Mouse (Mus musculus) heart, postnatal 0 days (tissue): ENCODE data around the gene Tmod2. TPM values are rescaled to one million over a fixed set of nuclear protein-coding genes. Genes with fewer than 3 reads are reported as not detected.
"Not testable (repeated sequence)": the region's sequence is repeated elsewhere in the genome, so short reads cannot be mapped to it uniquely, and the experiment has no call there.

Experiments
- ATAC-seq: fragments of 200-750 bp; cut with Nextera tagmentation; 2 replicates; pipeline ENCODE4 v1.8.0; 2017; ENCODE audit warnings: low read depth, moderate number of reproducible peaks, moderate library complexity; ENCODE audit not compliant: insufficient read depth
- DNase-seq: peaks from one replicate; pipeline ENCODE4 v3.0.0-alpha.2; 2016; ENCODE audit warnings: low spot score
- H3K27ac ChIP-seq: fragments of 300-500 bp; sonication (generic); 2 replicates; pipeline ENCODE4 v1.5.1; 2014; ENCODE audit warnings: low read depth, mild to moderate bottlenecking
- H3K27me3 ChIP-seq: fragments of 300-500 bp; sonication (generic); 2 replicates; pipeline ENCODE4 v1.6.1; 2014; ENCODE audit warnings: low read length, mixed read lengths; ENCODE audit not compliant: control insufficient read depth, insufficient read depth
- H3K36me3 ChIP-seq: fragments of 300-500 bp; sonication (generic); replicated peaks from 2 replicates; pipeline ENCODE4 v1.6.1; 2014; ENCODE audit warnings: low read length, mixed read lengths; ENCODE audit not compliant: control insufficient read depth, insufficient read depth
- H3K4me1 ChIP-seq: fragments of 300-500 bp; sonication (generic); 2 replicates; pipeline ENCODE4 v1.6.1; 2014; ENCODE audit warnings: antibody characterized with exemption; ENCODE audit not compliant: control insufficient read depth, insufficient read depth
- H3K4me2 ChIP-seq: fragments of 300-500 bp; sonication (generic); 2 replicates; pipeline ENCODE4 v1.6.1; 2014; ENCODE audit warnings: low read depth, mild to moderate bottlenecking, low read length, moderate library complexity
- H3K4me3 ChIP-seq: fragments of 300-500 bp; sonication (generic); 2 replicates; pipeline ENCODE4 v1.5.1; 2014; ENCODE audit warnings: low read depth, low read length
- H3K9ac ChIP-seq: fragments of 300-500 bp; sonication (generic); replicated peaks from 2 replicates; pipeline ENCODE4 v1.6.1; 2014; ENCODE audit warnings: low read depth, low read length, mixed read lengths
- H3K9me3 ChIP-seq: fragments of 300-500 bp; sonication (generic); replicated peaks from 2 replicates; pipeline ENCODE4 v1.6.1; 2016; ENCODE audit warnings: low read length; ENCODE audit not compliant: control insufficient read depth
- CTCF ChIP-seq: IDR thresholded peaks from 2 replicates; pipeline ENCODE4 v1.5.1; 2016; ENCODE audit warnings: antibody characterized with exemption, control low read depth, low read depth
- EP300 ChIP-seq: IDR thresholded peaks from 2 replicates; pipeline ENCODE4 v1.6.1; 2016; ENCODE audit warnings: antibody characterized with exemption, low read depth
- WGBS: fragments of 180-500 bp; shearing (Covaris S2); extraction: QIAGEN DNeasy Blood & Tissue Kit; methylation state at CpG from one replicate; pipeline ENCODE4 v1.1.7; 2014; 5-methylcytosine and 5-hydroxymethylcytosine counted together
- polyA plus RNA-seq: library from polyadenylated mRNA; unstranded; fragments of >200 nt; fragmentation: Nextera tagmentation; extraction: Ambion mirVana; gene quantifications from 2 replicates; pipeline ENCODE4 v1.2.1, GENCODE M21; 2015
- total RNA-seq: library from RNA; depleted of rRNA; stranded (reverse); fragments of >200 nt; gene quantifications from 2 replicates; pipeline ENCODE4 v1.2.3, GENCODE M21; 2014; ENCODE audit warnings: low replicate concordance

Gene Tmod2
- total and polyA plus RNA-seq, 2 experiments from 2014 or later, result 3.5 to 4.3 TPM

DNA sequence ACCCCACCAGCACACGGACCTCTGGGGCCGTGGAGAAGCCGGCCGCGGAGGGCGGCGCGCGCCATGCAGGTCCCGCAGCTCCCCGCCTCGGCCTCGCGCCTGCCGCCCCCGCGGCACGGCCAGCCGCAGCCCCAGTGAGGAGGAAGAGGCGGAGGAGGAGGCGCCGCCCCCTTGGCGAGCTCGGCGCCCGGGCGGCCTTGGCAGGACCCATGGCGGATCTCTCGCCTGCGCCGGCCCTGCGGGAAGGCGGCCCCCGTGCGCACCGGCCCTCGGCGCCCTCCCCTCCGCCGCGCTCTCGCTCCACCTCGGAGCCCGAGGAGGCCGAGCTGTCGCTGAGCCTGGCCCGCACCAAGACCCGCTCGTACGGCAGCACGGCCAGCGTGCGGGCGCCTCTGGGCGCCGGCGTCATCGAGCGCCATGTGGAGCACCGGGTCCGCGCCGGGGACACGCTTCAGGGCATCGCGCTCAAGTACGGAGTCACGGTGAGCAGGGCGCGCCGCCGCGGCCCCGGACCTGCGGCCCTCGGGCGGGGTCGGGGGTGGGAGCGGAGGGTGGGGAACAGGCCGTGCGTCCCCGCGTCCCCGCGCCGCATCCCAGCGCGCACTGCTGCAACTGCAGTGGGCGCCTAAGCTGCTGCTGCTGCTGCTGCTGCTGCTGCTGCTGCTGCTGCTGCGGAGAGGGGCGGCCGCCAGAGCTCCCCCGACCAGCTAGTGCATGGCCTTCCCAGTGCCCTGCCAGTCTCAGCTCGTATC, 14.6 kb upstream of the Tmod2 start, which contains the start of gene Lysmd2:
Gene Lysmd2 (plus strand): TSS at position 186 of the 752 bp plus-strand sequence.
- Histone ChIP-seq H3K27me3 (no peaks in the 10 kb centered on the region), H3K36me3 (no peaks in the 10 kb centered on the region), H3K9me3 (no peaks in the 10 kb centered on the region), H3K4me2 (peak within 1 kb of the TSS; percentile 92), H3K4me1 (no peaks in the 10 kb centered on the region), H3K9ac (peak within 1 kb of the TSS; percentile 79), H3K27ac (peak within 1 kb of the TSS; percentile 74), H3K4me3 (peak within 1 kb of the TSS; percentile 77)
- DNase-seq (peak; percentile 30), ATAC-seq (peak; percentile 83)
- no peak for TF ChIP-seq CTCF
- no peak for TF ChIP-seq EP300
- under 1% methylated on average over 82 of the region's 94 CpGs for WGBS

DNA sequence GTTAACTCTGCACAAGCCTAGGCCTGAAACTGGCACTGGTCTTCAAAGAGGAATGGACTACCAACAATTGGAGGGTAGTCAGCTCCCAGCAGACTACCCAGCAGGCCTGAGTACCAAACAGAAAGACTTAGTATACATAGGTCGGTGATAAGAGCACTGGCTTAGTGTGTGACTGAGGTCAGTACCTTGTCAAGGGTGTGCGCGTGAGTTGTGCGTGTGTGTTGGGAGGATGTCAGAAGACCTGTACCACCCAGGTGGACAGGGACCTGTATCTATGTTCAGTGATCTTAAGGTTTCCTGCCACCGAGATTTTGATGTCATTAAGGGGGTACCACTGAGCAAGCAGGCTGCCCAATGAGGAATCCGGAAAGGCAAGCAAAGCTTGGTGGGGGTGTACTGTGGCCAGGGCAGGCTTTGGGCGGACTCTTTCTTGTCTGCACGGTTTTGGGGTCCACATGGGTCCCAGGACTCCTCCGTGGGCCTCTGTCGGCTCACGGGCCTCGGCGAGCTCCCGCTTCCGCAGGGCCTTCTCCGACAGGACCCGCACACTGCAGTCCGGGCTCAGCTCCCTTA, 13.9 kb upstream of the Tmod2 start:
- ATAC-seq, result no peak; the same call in 1 of the 2 replicates
- 24% methylated on average over 16 of the region's 18 CpGs for WGBS
- TF ChIP-seq CTCF (no peak), EP300 (no peak)

DNA sequence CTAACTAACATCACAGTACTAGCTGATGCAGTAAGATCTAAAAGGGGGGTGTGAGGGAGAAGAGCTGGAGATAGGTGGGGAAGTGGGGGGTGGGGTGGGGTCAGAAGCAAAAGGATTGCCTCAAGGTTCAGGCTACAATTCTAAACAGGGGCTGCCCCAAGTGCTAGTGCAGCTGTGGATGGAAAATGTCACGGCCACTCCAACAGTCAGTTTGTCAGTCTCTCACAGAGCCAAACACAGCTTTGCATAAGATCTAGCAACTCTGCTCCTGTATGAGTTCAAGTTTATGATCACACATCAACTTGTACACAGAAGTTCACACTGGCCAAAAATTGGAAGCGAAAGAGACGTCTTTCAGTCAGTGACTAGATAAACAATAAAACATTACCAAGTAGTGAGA, 10.3 kb upstream of the Tmod2 start:
- no peak for ATAC-seq
- no peak overlapping the region for H3K4me2 ChIP-seq
- H3K27ac ChIP-seq, result no peak overlapping the region
- no peak overlapping the region for H3K9ac ChIP-seq
- no peaks in the 10 kb centered on the region for H3K9me3 ChIP-seq
- no peaks in the 10 kb centered on the region for H3K27me3 ChIP-seq
- H3K4me1 ChIP-seq, result no peaks in the 10 kb centered on the region
- 63% methylated on average over 3 of the region's 3 CpGs for WGBS
- DNase-seq, result no peak
- H3K4me3 ChIP-seq, result no peak overlapping the region
- no peaks in the 10 kb centered on the region for H3K36me3 ChIP-seq
- TF ChIP-seq CTCF, result no peak
- no peak for TF ChIP-seq EP300

More for the DNA sequence above, 13.9 kb upstream of the Tmod2 start:
- Histone ChIP-seq H3K27ac (peak overlapping the region; percentile 74), H3K4me1 (no peaks in the 10 kb centered on the region), H3K9me3 (no peaks in the 10 kb centered on the region), H3K9ac (peak overlapping the region; percentile 79), H3K4me2 (peak overlapping the region; percentile 92), H3K36me3 (no peaks in the 10 kb centered on the region), H3K27me3 (no peaks in the 10 kb centered on the region), H3K4me3 (peak overlapping the region; percentile 77)
- no peak for DNase-seq

DNA sequence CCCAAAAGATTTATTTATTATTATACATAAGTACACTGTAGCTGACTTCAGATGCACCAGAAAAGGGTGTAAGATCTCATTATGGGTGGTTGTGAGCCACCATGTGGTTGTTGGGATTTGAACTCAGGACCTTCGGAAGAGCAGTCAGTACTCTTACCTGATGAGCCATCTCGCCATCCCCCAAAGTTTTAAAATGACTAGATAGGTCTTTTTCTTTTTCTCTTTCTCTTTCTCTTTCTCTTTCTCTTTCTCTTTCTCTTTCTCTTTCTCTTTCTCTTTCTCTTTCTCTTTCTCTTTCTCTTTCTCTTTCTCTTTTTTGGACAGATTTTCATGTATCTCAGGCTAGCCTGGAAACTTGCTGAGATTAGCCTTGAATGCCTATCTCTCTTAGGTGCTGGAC, 8.6 kb upstream of the Tmod2 start:
- H3K36me3 ChIP-seq, H3K9ac ChIP-seq, ATAC-seq, H3K27me3 ChIP-seq, H3K27ac ChIP-seq, H3K4me2 ChIP-seq, H3K4me3 ChIP-seq, DNase-seq, H3K4me1 ChIP-seq, H3K9me3 ChIP-seq: not testable (repeated sequence)
- WGBS, result 74% methylated on average over 2 of the region's 2 CpGs

DNA sequence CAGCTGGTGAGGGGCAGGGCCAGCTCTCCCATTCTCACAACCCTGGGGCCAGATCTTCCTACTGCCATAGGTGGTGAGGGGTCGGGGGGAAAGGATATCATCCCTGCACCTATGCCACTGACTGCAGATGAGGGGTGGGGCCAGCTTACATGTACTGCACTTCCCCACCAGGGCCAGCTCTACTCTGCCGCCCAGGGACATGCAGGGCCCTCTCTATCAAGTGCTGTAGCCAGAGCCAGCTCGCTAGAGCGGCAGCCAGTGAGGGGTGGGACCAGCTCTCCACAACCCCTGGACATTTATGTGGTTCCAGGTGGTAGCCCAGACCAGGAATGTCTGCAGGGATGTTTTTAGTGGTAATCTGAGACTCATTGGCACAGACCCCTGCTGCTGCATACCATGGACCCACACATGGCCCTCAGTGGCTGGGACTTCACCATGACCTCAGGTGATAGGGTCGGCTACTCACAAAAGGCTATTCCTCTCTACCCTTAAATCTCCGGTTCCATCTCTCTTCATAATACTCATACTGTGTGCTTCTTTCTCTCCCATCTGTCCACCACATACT, 7.8 kb upstream of the Tmod2 start:
- TF ChIP-seq CTCF (no peak), EP300 (no peak)
- H3K4me3 ChIP-seq, result no peak overlapping the region
- no peak overlapping the region for H3K27ac ChIP-seq
- H3K4me2 ChIP-seq, result no peak overlapping the region
- H3K36me3 ChIP-seq, result no peaks in the 10 kb centered on the region
- H3K9ac ChIP-seq, result no peak overlapping the region
- no peaks in the 10 kb centered on the region for H3K4me1 ChIP-seq
- H3K27me3 ChIP-seq, result no peaks in the 10 kb centered on the region
- DNase-seq (no peak), ATAC-seq (no peak)
- no peaks in the 10 kb centered on the region for H3K9me3 ChIP-seq
- WGBS, result 86% methylated on average over 6 of the region's 6 CpGs
